ENCODE assay signal across 9 mouse cellular contexts in genomic region chr11:5742106-5742505, GRCm38 (mm10). TPM values are rescaled to one million over a fixed set of nuclear protein-coding genes. Genes with fewer than 3 reads are reported as not detected.
A peak's percentile ranks its signal among the peaks of the same experiment; 100 is the strongest.
DNase-seq lines count a peak whose midpoint lies in the region; TF ChIP-seq lines count a peak whose summit lies in the region.
"Had no signal": no experiment of that assay in that cellular context is flagged by ENCODE, and none has a peak within 500 bp of the region (broad histone marks: within the 10 kb centered on the region; RNA-seq: fewer than 3 reads in every experiment).

No protein-coding gene starts in this region.

- WGBS in forebrain, embryonic 10.5 days: 75% methylated on average over 7 of the region's 7 CpGs

- DNase-seq in gastrocnemius, adult 2 months: no peak
- no peak for DNase-seq in gastrocnemius, postnatal 36 days
- peak; percentile 37 for DNase-seq in 3134 (ENCODE audit: extremely low read depth, insufficient read length, low spot score)
- DNase-seq in MN1 (ENCODE audit: low spot score): peak; percentile 37
- DNase-seq in lung, postnatal 14 days: peak; percentile 42
- DNase-seq in retina, postnatal 1 day: no peak
- DNase-seq in gastrocnemius, adult 8-10 months (ENCODE audit: low spot score in 2 of 2): no peak
- DNase-seq in forebrain, embryonic 10.5 days (ENCODE audit: extremely low spot score, low spot score): no peak
- DNase-seq: cerebellum, adult 11-12 months had no signal

- H3K27me3 ChIP-seq in forebrain, embryonic 10.5 days (ENCODE audit: poor library complexity, severe bottlenecking): peaks cover 3% of the 10 kb centered on the region; the same call in 1 of the 2 replicates

- TF ChIP-seq CTCF in gastrocnemius, adult 2 months (IDR thresholded peaks at IDR 0.05): peak; percentile 38

- H3K36me3 ChIP-seq in forebrain, embryonic 10.5 days (replicated peaks): no peaks in the 10 kb centered on the region

- no peaks in the 10 kb centered on the region for H3K9me3 ChIP-seq in forebrain, embryonic 10.5 days

- H3K4me3 ChIP-seq in gastrocnemius, adult 2 months: no peak overlapping the region
- H3K4me3 ChIP-seq in forebrain, embryonic 10.5 days: no peak overlapping the region

- peak overlapping the region; percentile 99 for H3K27ac ChIP-seq in gastrocnemius, adult 2 months
- H3K27ac ChIP-seq in forebrain, embryonic 10.5 days: no peak overlapping the region

- intact Hi-C loops in gastrocnemius, adult 2 months (cut with DNase I): loop anchor here (5.0 kb wide), 1 partner anchor 35 kb away; no protein-coding TSS in a partner anchor
- intact Hi-C loops in gastrocnemius, postnatal 36 days (cut with DNase I): no loop called here

- peaks cover 13% of the 10 kb centered on the region for H3K4me1 ChIP-seq in forebrain, embryonic 10.5 days

RNA-seq across cellular contexts. Expression of gene Urgcp, which starts 20.1 kb away (rescaled TPM):
- total RNA-seq in gastrocnemius, adult 2 months (2021): 10 to 100 TPM; 42.2 to 48.9 TPM
- 10 to 100 TPM; 39.1 to 40.1 TPM for total RNA-seq in gastrocnemius, postnatal 36 days (2021)
- 10 to 100 TPM; 46.2 to 52.2 (median 48.2) TPM for total RNA-seq in gastrocnemius, adult 8-10 months (2022)
- polyA plus RNA-seq in forebrain, embryonic 10.5 days (2016; fragmentation: Nextera tagmentation; extraction: Ambion mirVana): 19.3 and 20.3 TPM in 2 replicates

RNA-seq across cellular contexts. Expression of gene Mrps24, which starts 26.6 kb away (rescaled TPM):
- 100 to 1,000 TPM in 1 of 2 experiments, 10 to 100 TPM in 1; 92.2 to 109 TPM for total RNA-seq in gastrocnemius, adult 2 months (2021)
- 10 to 100 TPM; 87.6 to 97.9 TPM for total RNA-seq in gastrocnemius, postnatal 36 days (2021)
- total RNA-seq in gastrocnemius, adult 8-10 months (2022): 100 to 1,000 TPM in 3 of 4 experiments, 10 to 100 TPM in 1; 98.9 to 119 (median 108) TPM
- 160 and 169 TPM in 2 replicates for polyA plus RNA-seq in forebrain, embryonic 10.5 days (2016; fragmentation: Nextera tagmentation; extraction: Ambion mirVana)

RNA-seq across cellular contexts. Expression of gene Dbnl, which starts 46.2 kb away (rescaled TPM):
- 10 to 100 TPM; 10.7 to 14.0 TPM for total RNA-seq in gastrocnemius, adult 2 months (2021)
- total RNA-seq in gastrocnemius, postnatal 36 days (2021): 10 to 100 TPM; 10.7 to 11.2 TPM
- 10 to 100 TPM; 10.3 to 13.1 (median 12.2) TPM for total RNA-seq in gastrocnemius, adult 8-10 months (2022)
- 140 and 141 TPM in 2 replicates for polyA plus RNA-seq in forebrain, embryonic 10.5 days (2016; fragmentation: Nextera tagmentation; extraction: Ambion mirVana)

Comparison
In these comparisons a context has a peak if more than half of its experiments do, and no peak if none do; other contexts are left out.
1. DNase-seq: peak in 3134 (single experiment), MN1 (single experiment) and lung, postnatal 14 days (single experiment); none in gastrocnemius, adult 2 months (single experiment), gastrocnemius, postnatal 36 days (0 of 2), retina, postnatal 1 day (single experiment), gastrocnemius, adult 8-10 months (0 of 2) and forebrain, embryonic 10.5 days (single experiment).